Mouse (Mus musculus) spleen, adult 2 months (tissue): Measurements from ENCODE around the gene Zzef1.

Experiments
- CTCF ChIP-seq: fragments of 200-500 bp; IDR thresholded peaks from 2 replicates; pipeline ENCODE4 v1.5.1; 2011; ENCODE audit warnings: mild to moderate bottlenecking, inconsistent platforms; ENCODE audit not compliant: insufficient read depth, insufficient read length, insufficient replicate concordance; ENCODE audit errors: extremely low read depth
- POLR2A ChIP-seq: fragments of 200-500 bp; IDR thresholded peaks from 2 replicates; pipeline ENCODE4 v1.6.1; 2011; ENCODE audit warnings: low read depth, low read length, inconsistent platforms

- no peak for TF ChIP-seq CTCF
- no peak for TF ChIP-seq POLR2A
Observed at GRCm38 (mm10) chr11:72917299-72917996, 121.4 kb downstream of the Zzef1 start.
